Mouse (Mus musculus): Measurements from ENCODE around the gene Gm20388. TPM values are rescaled to one million over a fixed set of nuclear protein-coding genes. Genes with fewer than 3 reads are reported as not detected.

Gm20388 gene
- polyA plus RNA-seq, 1 experiment from 2014 or later = not detected

GRCm38 (mm10) chr8:122251739-122252138 lies 2341.1 kb downstream of the Gm20388 start:
- Histone ChIP-seq H3K4me2 (ENCODE audit: low read depth, severe bottlenecking) (no peak overlapping the region), H3K36me3 (ENCODE audit: control insufficient read depth, insufficient read depth, low read length) (no peaks in the 10 kb centered on the region), H3K9ac (ENCODE audit: low read length) (no peak overlapping the region), H3K27me3 (ENCODE audit: control insufficient read depth, insufficient read depth, low read length) (no peaks in the 10 kb centered on the region), H3K4me1 (ENCODE audit: control insufficient read depth, insufficient read depth, low read length) (peaks cover 13% of the 10 kb centered on the region), H3K9me3 (ENCODE audit: control insufficient read depth, low read length) (no peaks in the 10 kb centered on the region), H3K4me3 (ENCODE audit: low read depth, low read length) (no peak overlapping the region), H3K27ac (replicated peaks; ENCODE audit: low read depth, low read length) (no peak overlapping the region)
- WGBS = 86% methylated on average over 1 of the region's 1 CpGs
- no peak for DNase-seq (ENCODE audit: low spot score)
- ATAC-seq (ENCODE audit: insufficient number of reproducible peaks, low FRiP score, low TSS enrichment, low read depth) = no peak

- H3K9me3 ChIP-seq (ENCODE audit: control insufficient read depth, low read length) = no peaks in the 10 kb centered on the region
- no peak overlapping the region for H3K4me3 ChIP-seq (ENCODE audit: low read depth, low read length)
- DNase-seq (ENCODE audit: low spot score) (no peak), ATAC-seq (ENCODE audit: insufficient number of reproducible peaks, low FRiP score, low TSS enrichment, low read depth) (no peak)
- 58% methylated on average over 5 of the region's 5 CpGs for WGBS
- H3K9ac ChIP-seq (ENCODE audit: low read length) = no peak overlapping the region
- no peaks in the 10 kb centered on the region for H3K27me3 ChIP-seq (ENCODE audit: control insufficient read depth, insufficient read depth, low read length)
- no peak overlapping the region for H3K4me2 ChIP-seq (ENCODE audit: low read depth, severe bottlenecking)
- peaks cover 7% of the 10 kb centered on the region for H3K4me1 ChIP-seq (ENCODE audit: control insufficient read depth, insufficient read depth, low read length)
- H3K36me3 ChIP-seq (ENCODE audit: control insufficient read depth, insufficient read depth, low read length) = no peaks in the 10 kb centered on the region
- no peak overlapping the region for H3K27ac ChIP-seq (replicated peaks; ENCODE audit: low read depth, low read length)
Measured at GRCm38 (mm10) chr8:122252366-122252765, 2341.7 kb downstream of the Gm20388 start.

GRCm38 (mm10) chr8:122259351-122259750 lies 2348.7 kb downstream of the Gm20388 start:
- no peak overlapping the region for H3K4me2 ChIP-seq (ENCODE audit: low read depth, severe bottlenecking)
- no peaks in the 10 kb centered on the region for H3K36me3 ChIP-seq (ENCODE audit: control insufficient read depth, insufficient read depth, low read length)
- H3K9me3 ChIP-seq (ENCODE audit: control insufficient read depth, low read length) = no peaks in the 10 kb centered on the region
- H3K27ac ChIP-seq (replicated peaks; ENCODE audit: low read depth, low read length) = no peak overlapping the region
- ATAC-seq (ENCODE audit: insufficient number of reproducible peaks, low FRiP score, low TSS enrichment, low read depth) (no peak), DNase-seq (ENCODE audit: low spot score) (peak; percentile 91)
- H3K27me3 ChIP-seq (ENCODE audit: control insufficient read depth, insufficient read depth, low read length) = no peaks in the 10 kb centered on the region
- 56% methylated on average over 2 of the region's 2 CpGs for WGBS
- H3K4me1 ChIP-seq (ENCODE audit: control insufficient read depth, insufficient read depth, low read length) = 0 out of 2 replicates have a peak, but pooled peaks cover 4% of the 10 kb centered on the region
- no peak overlapping the region for H3K9ac ChIP-seq (ENCODE audit: low read length)
- no peak overlapping the region for H3K4me3 ChIP-seq (ENCODE audit: low read depth, low read length)

GRCm38 (mm10) chr8:122260755-122261154 lies 2350.1 kb downstream of the Gm20388 start:
- ATAC-seq (ENCODE audit: insufficient number of reproducible peaks, low FRiP score, low TSS enrichment, low read depth) (no peak), DNase-seq (ENCODE audit: low spot score) (no peak)
- Histone ChIP-seq H3K9ac (ENCODE audit: low read length) (no peak overlapping the region), H3K4me1 (ENCODE audit: control insufficient read depth, insufficient read depth, low read length) (0 out of 2 replicates have a peak, but pooled peaks cover 4% of the 10 kb centered on the region), H3K36me3 (ENCODE audit: control insufficient read depth, insufficient read depth, low read length) (no peaks in the 10 kb centered on the region), H3K4me3 (ENCODE audit: low read depth, low read length) (no peak overlapping the region), H3K9me3 (ENCODE audit: control insufficient read depth, low read length) (no peaks in the 10 kb centered on the region), H3K4me2 (ENCODE audit: low read depth, severe bottlenecking) (no peak overlapping the region), H3K27ac (replicated peaks; ENCODE audit: low read depth, low read length) (no peak overlapping the region), H3K27me3 (ENCODE audit: control insufficient read depth, insufficient read depth, low read length) (no peaks in the 10 kb centered on the region)
- WGBS = 50% methylated on average over 9 of the region's 9 CpGs

GRCm38 (mm10) chr8:122262835-122263234 lies 2352.2 kb downstream of the Gm20388 start:
- Histone ChIP-seq H3K9ac (ENCODE audit: low read length) (no peak overlapping the region), H3K27ac (replicated peaks; ENCODE audit: low read depth, low read length) (no peak overlapping the region), H3K4me1 (ENCODE audit: control insufficient read depth, insufficient read depth, low read length) (no peaks in the 10 kb centered on the region), H3K36me3 (ENCODE audit: control insufficient read depth, insufficient read depth, low read length) (no peaks in the 10 kb centered on the region), H3K9me3 (ENCODE audit: control insufficient read depth, low read length) (no peaks in the 10 kb centered on the region), H3K4me2 (ENCODE audit: low read depth, severe bottlenecking) (no peak overlapping the region), H3K27me3 (ENCODE audit: control insufficient read depth, insufficient read depth, low read length) (no peaks in the 10 kb centered on the region), H3K4me3 (ENCODE audit: low read depth, low read length) (no peak overlapping the region)
- no peak for DNase-seq (ENCODE audit: low spot score)
- ATAC-seq (ENCODE audit: insufficient number of reproducible peaks, low FRiP score, low TSS enrichment, low read depth) = no peak
- WGBS = 66% methylated on average over 16 of the region's 16 CpGs

GRCm38 (mm10) chr8:122264243-122264642 lies 2353.6 kb downstream of the Gm20388 start:
- no peaks in the 10 kb centered on the region for H3K4me1 ChIP-seq (ENCODE audit: control insufficient read depth, insufficient read depth, low read length)
- no peak overlapping the region for H3K4me2 ChIP-seq (ENCODE audit: low read depth, severe bottlenecking)
- WGBS = 44% methylated on average over 9 of the region's 9 CpGs
- ATAC-seq (ENCODE audit: insufficient number of reproducible peaks, low FRiP score, low TSS enrichment, low read depth) (no peak), DNase-seq (ENCODE audit: low spot score) (no peak)
- no peaks in the 10 kb centered on the region for H3K9me3 ChIP-seq (ENCODE audit: control insufficient read depth, low read length)
- no peak overlapping the region for H3K9ac ChIP-seq (ENCODE audit: low read length)
- no peak overlapping the region for H3K4me3 ChIP-seq (ENCODE audit: low read depth, low read length)
- H3K27ac ChIP-seq (replicated peaks; ENCODE audit: low read depth, low read length) = no peak overlapping the region
- no peaks in the 10 kb centered on the region for H3K27me3 ChIP-seq (ENCODE audit: control insufficient read depth, insufficient read depth, low read length)
- no peaks in the 10 kb centered on the region for H3K36me3 ChIP-seq (ENCODE audit: control insufficient read depth, insufficient read depth, low read length)

GRCm38 (mm10) chr8:122265522-122265921 lies 2354.9 kb downstream of the Gm20388 start:
- no peak overlapping the region for H3K27ac ChIP-seq (replicated peaks; ENCODE audit: low read depth, low read length)
- no peaks in the 10 kb centered on the region for H3K36me3 ChIP-seq (ENCODE audit: control insufficient read depth, insufficient read depth, low read length)
- ATAC-seq (ENCODE audit: insufficient number of reproducible peaks, low FRiP score, low TSS enrichment, low read depth) (no peak), DNase-seq (ENCODE audit: low spot score) (no peak)
- 78% methylated on average over 8 of the region's 8 CpGs for WGBS
- no peaks in the 10 kb centered on the region for H3K4me1 ChIP-seq (ENCODE audit: control insufficient read depth, insufficient read depth, low read length)
- H3K27me3 ChIP-seq (ENCODE audit: control insufficient read depth, insufficient read depth, low read length) = 0 out of 2 replicates have a peak, but pooled peaks cover 2% of the 10 kb centered on the region
- no peak overlapping the region for H3K4me2 ChIP-seq (ENCODE audit: low read depth, severe bottlenecking)
- peak overlapping the region; percentile 22; the same call in 1 of the 2 replicates for H3K9ac ChIP-seq (ENCODE audit: low read length)
- H3K4me3 ChIP-seq (ENCODE audit: low read depth, low read length) = no peak overlapping the region
- H3K9me3 ChIP-seq (ENCODE audit: control insufficient read depth, low read length) = no peaks in the 10 kb centered on the region

GRCm38 (mm10) chr8:122266867-122267266 lies 2356.2 kb downstream of the Gm20388 start:
- no peak for DNase-seq (ENCODE audit: low spot score)
- no peak for ATAC-seq (ENCODE audit: insufficient number of reproducible peaks, low FRiP score, low TSS enrichment, low read depth)
- Histone ChIP-seq H3K4me2 (ENCODE audit: low read depth, severe bottlenecking) (no peak overlapping the region), H3K9me3 (ENCODE audit: control insufficient read depth, low read length) (no peaks in the 10 kb centered on the region), H3K27me3 (ENCODE audit: control insufficient read depth, insufficient read depth, low read length) (0 out of 2 replicates have a peak, but pooled peaks cover 2% of the 10 kb centered on the region), H3K9ac (ENCODE audit: low read length) (no peak overlapping the region), H3K4me3 (ENCODE audit: low read depth, low read length) (no peak overlapping the region), H3K27ac (replicated peaks; ENCODE audit: low read depth, low read length) (no peak overlapping the region), H3K4me1 (ENCODE audit: control insufficient read depth, insufficient read depth, low read length) (no peaks in the 10 kb centered on the region), H3K36me3 (ENCODE audit: control insufficient read depth, insufficient read depth, low read length) (no peaks in the 10 kb centered on the region)
- WGBS = 68% methylated on average over 13 of the region's 13 CpGs

GRCm38 (mm10) chr8:122268861-122269260 lies 2358.2 kb downstream of the Gm20388 start:
- H3K27me3 ChIP-seq (ENCODE audit: control insufficient read depth, insufficient read depth, low read length) = 0 out of 2 replicates have a peak, but pooled peaks cover 2% of the 10 kb centered on the region
- H3K4me2 ChIP-seq (ENCODE audit: low read depth, severe bottlenecking) = peak overlapping the region; percentile 64
- no peak overlapping the region for H3K27ac ChIP-seq (replicated peaks; ENCODE audit: low read depth, low read length)
- no peaks in the 10 kb centered on the region for H3K9me3 ChIP-seq (ENCODE audit: control insufficient read depth, low read length)
- peak overlapping the region; percentile 57 for H3K9ac ChIP-seq (ENCODE audit: low read length)
- WGBS = 58% methylated on average over 24 of the region's 24 CpGs
- H3K4me3 ChIP-seq (ENCODE audit: low read depth, low read length) = peak overlapping the region; percentile 30
- no peaks in the 10 kb centered on the region for H3K36me3 ChIP-seq (ENCODE audit: control insufficient read depth, insufficient read depth, low read length)
- DNase-seq (ENCODE audit: low spot score) (peak; percentile 53), ATAC-seq (ENCODE audit: insufficient number of reproducible peaks, low FRiP score, low TSS enrichment, low read depth) (no peak)
- peaks cover 7% of the 10 kb centered on the region; the same call in 1 of the 2 replicates for H3K4me1 ChIP-seq (ENCODE audit: control insufficient read depth, insufficient read depth, low read length)
